Mouse (Mus musculus) inflammation-experienced regulatory T-cells (primary cell): Measurements from ENCODE around the gene Tmem273. TPM values are rescaled to one million over a fixed set of nuclear protein-coding genes. Genes with fewer than 3 reads are reported as not detected.

Experiments
- polyA plus RNA-seq, 2 experiments: library from polyadenylated mRNA; unstranded; fragments of 100-300 nt; shearing (Covaris generic); gene quantifications; one replicate each; pipeline ENCODE4 v1.2.1; 2017

Gene Tmem273
- polyA plus RNA-seq, result 10 to 100 TPM in 1 of 2 experiments, 1 to 10 TPM in 1; 6.5 to 16.2 TPM

DNA sequence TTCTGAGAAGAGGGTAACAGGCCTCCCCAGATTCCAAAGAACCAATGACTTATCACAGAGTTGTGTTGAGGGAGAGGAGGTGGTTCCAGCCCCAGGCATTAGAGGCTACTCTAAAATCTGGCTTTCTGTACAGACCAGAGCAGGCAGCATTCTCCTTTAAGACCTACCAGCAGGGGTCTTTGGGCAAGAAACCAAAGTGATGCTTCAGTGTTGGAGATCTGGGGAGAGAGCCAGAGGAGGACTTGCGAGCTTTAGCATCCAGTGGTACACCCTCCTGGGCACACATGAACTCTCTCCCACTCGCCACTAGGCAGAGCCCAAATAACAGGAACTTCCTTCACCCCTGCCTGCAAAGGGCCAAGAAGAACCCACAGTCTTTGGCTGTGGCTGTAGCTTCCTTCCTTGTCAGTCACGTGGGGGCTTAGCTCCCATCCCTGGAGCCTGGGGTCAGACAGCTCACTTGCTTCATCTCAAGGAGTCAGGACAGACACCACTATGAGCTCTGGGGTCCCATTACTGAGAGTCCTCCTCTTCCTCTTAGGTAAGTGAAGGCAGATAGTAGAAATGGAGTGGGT is at the start of gene Tmem273:
Tmem273 (plus strand) TSS at position 408 of the 575 bp plus-strand sequence.

DNA sequence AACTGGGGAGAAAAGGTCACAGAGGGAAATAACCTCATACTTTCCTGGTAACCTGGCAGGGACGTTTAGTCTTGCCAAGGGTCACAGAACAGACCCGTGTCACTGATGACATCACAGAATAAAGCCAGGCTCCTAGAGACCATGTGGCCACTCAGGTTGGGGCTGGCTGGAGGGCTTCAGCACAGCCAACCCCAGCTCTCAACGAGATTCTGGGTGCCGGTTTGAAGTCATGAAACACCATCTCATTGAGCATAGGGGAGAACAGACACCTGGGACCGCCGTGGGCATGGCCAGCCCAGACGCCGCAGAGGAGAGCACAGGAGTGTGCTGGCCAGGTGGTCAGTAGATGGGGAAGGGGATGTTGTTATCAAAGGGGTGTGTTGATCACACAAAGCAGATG is 48.1 kb downstream of the Tmem273 start, which contains the start of gene Fam170b:
Fam170b (plus strand) TSS at position 116 of the 400 bp plus-strand sequence.

DNA sequence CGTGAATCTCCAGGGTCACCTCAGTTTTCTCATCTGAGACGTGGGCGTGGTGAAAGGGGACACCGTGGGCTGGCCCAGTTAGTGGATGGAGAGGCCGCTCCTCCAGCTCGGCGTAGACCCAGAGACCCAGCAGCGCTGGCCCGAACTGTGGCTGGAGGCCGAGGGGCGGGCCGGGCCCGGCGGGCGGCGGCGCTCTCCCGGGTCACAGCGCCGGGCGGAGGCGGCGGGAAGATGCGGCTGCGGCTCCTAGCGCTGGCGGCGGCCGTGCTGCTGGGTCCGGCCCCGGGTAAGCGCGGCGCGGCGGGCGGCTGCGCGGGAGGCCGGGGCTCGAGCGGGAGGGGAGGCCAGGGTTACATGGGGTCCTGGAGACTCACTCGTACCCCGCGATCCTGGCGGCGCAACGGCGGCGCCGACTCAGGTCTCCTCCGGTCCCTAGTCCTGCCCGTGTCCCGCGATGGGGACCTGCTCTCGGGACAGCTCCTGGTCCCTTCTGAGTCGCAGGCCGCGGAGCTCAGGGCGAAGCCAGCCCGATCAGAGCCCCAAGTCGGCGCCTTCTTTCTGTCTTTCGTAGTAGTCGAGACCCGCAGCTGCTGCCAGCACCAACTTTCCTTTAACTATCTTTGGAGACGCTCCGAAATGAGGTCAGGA is 71.0 kb downstream of the Tmem273 start, which contains the start of gene Vstm4:
Vstm4 (plus strand) TSS at position 76 of the 648 bp plus-strand sequence.

Other genes with a start within 250 kb of the Tmem273 start
- gene Prrxl1, start 186.6 kb upstream of the Tmem273 start, polyA plus RNA-seq, result 1 to 10 TPM in 1 of 2 experiments, under 1 TPM in 1; 0.20 to 1.3 TPM
- gene 3425401B19Rik, start 100.7 kb upstream of the Tmem273 start, polyA plus RNA-seq, result not detected
- gene Fam170b, start 48.0 kb downstream of the Tmem273 start, polyA plus RNA-seq, result under 1 TPM in 1 of 2 experiments, not detected in 1; 0.16 TPM
- under 1 TPM in 1 of 2 experiments, not detected in 1; 0.11 TPM for gene Vstm4, start 70.8 kb downstream of the Tmem273 start, polyA plus RNA-seq
- under 1 TPM in 1 of 2 experiments, not detected in 1; 0.60 TPM for gene Lrrc18, start 205.4 kb downstream of the Tmem273 start, polyA plus RNA-seq